ENCODE assay signal across 21 mouse cellular contexts in the genomic region with DNA sequence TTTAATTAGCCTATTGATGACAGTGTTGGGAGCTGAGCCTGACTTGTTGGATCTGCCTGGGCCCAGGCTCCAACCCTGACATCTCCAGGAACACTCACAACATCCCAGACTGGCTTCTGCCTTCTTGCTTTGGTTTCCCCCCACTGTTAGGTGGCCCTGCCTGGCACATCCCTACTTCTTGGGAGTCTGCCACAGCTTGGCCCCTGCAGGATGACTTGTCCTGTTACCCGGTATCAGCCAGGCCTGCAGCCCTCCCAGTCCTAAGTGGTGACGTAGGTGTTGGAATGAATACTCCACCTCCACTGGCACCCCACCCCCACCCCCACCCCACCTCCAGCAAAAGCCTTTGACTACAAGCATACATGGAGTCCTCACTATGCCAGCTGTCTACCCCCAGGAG. TPM values are rescaled to one million over a fixed set of nuclear protein-coding genes. Genes with fewer than 3 reads are reported as not detected.
A peak's percentile ranks its signal among the peaks of the same experiment; 100 is the strongest.
DNase-seq lines count a peak whose midpoint lies in the region; ATAC-seq lines count a peak whose summit lies in the region.
"Had no signal": no experiment of that assay in that cellular context is flagged by ENCODE, and none has a peak within 500 bp of the region (broad histone marks: within the 10 kb centered on the region; RNA-seq: fewer than 3 reads in every experiment).

No protein-coding gene starts in this region.

- H3K36me3 ChIP-seq in heart, embryonic 10.5 days, result no peaks in the 10 kb centered on the region
- H3K36me3 ChIP-seq in heart, embryonic 11.5 days (ENCODE audit: control insufficient read depth, insufficient read depth, low read length), result no peaks in the 10 kb centered on the region
- no peaks in the 10 kb centered on the region for H3K36me3 ChIP-seq in neural tube, embryonic 13.5 days
- H3K36me3 ChIP-seq: embryonic facial prominence, embryonic 10.5 days; lung, embryonic 15.5 days had no signal

- H3K4me2 ChIP-seq in heart, embryonic 11.5 days, result no peak overlapping the region
- H3K4me2 ChIP-seq in neural tube, embryonic 13.5 days, result no peak overlapping the region
- H3K4me2 ChIP-seq: lung, embryonic 15.5 days had no signal

- 0 out of 2 replicates have a peak overlapping the region, but pooled peaks have one; percentile 36 for H3K27ac ChIP-seq in heart, embryonic 10.5 days
- no peak overlapping the region for H3K27ac ChIP-seq in heart, embryonic 11.5 days (ENCODE audit: low read depth, low read length)
- H3K27ac ChIP-seq in neural tube, embryonic 13.5 days (replicated peaks), result peak overlapping the region; percentile 52; the same call in 1 of the 2 replicates
- H3K27ac ChIP-seq: heart, adult 2 months; layer of hippocampus, adult 2 months; liver, embryonic 14.5 days; lung, embryonic 15.5 days had no signal

- WGBS in heart, embryonic 10.5 days, result 51% methylated on average over 2 of the region's 2 CpGs
- 37% methylated on average over 2 of the region's 2 CpGs for WGBS in heart, embryonic 11.5 days (ENCODE audit: insufficient replicate concordance)
- WGBS in neural tube, embryonic 13.5 days, result 82% methylated on average over 2 of the region's 2 CpGs

- peaks cover 33% of the 10 kb centered on the region for H3K4me1 ChIP-seq in heart, embryonic 10.5 days
- peaks cover 14% of the 10 kb centered on the region for H3K4me1 ChIP-seq in heart, embryonic 11.5 days (ENCODE audit: control insufficient read depth, insufficient read depth, low read length)
- H3K4me1 ChIP-seq in neural tube, embryonic 13.5 days (replicated peaks), result peaks cover 2% of the 10 kb centered on the region; the same call in 1 of the 2 replicates

- H3K9me3 ChIP-seq in heart, embryonic 10.5 days, result no peaks in the 10 kb centered on the region
- H3K9me3 ChIP-seq in heart, embryonic 11.5 days (replicated peaks; ENCODE audit: control insufficient read depth, low read length), result no peaks in the 10 kb centered on the region
- H3K9me3 ChIP-seq in neural tube, embryonic 13.5 days, result no peaks in the 10 kb centered on the region
- H3K9me3 ChIP-seq: embryonic facial prominence, embryonic 10.5 days; lung, embryonic 15.5 days had no signal

- DNase-seq in heart, embryonic 10.5 days (ENCODE audit: low spot score), result no peak
- peak; percentile 15 to 20 for DNase-seq in layer of hippocampus, postnatal 10 days (ENCODE audit: low spot score in 2 of 2)
- DNase-seq in layer of hippocampus, adult 18-20 months (ENCODE audit: low spot score in 2 of 2), result no peak
- no peak for DNase-seq in neural tube, embryonic 10.5 days (ENCODE audit: extremely low spot score, low spot score)
- DNase-seq in kidney, adult 9 months, result no peak
- DNase-seq: adrenal gland, postnatal 36 days; cerebellum, adult 9-10 months; gastrocnemius, postnatal 36 days; heart, adult 2 months; heart, postnatal 10 days; kidney, adult 2 months; kidney, postnatal 14 days; layer of hippocampus, postnatal 36 days; lung, postnatal 4 days had no signal

- no peak for ATAC-seq in heart, embryonic 11.5 days (replicated peaks; ENCODE audit: insufficient number of reproducible peaks, low FRiP score, low TSS enrichment)
- ATAC-seq in neural tube, embryonic 13.5 days (ENCODE audit: low read depth), result peak; percentile 12; the same call in 1 of the 2 replicates
- ATAC-seq: Patski had no signal

- H3K4me3 ChIP-seq in heart, embryonic 10.5 days, result no peak overlapping the region
- H3K4me3 ChIP-seq in heart, embryonic 11.5 days (ENCODE audit: low read depth, low read length), result no peak overlapping the region
- no peak overlapping the region for H3K4me3 ChIP-seq in neural tube, embryonic 13.5 days
- H3K4me3 ChIP-seq: embryonic facial prominence, embryonic 10.5 days; heart, adult 2 months; layer of hippocampus, adult 2 months; lung, embryonic 15.5 days had no signal

- no peak overlapping the region for H3K9ac ChIP-seq in heart, embryonic 11.5 days (ENCODE audit: low read depth, low read length)
- no peak overlapping the region for H3K9ac ChIP-seq in neural tube, embryonic 13.5 days
- H3K9ac ChIP-seq: liver, embryonic 14.5 days; lung, embryonic 15.5 days had no signal

- H3K27me3 ChIP-seq in heart, embryonic 10.5 days (ENCODE audit: insufficient read depth, poor library complexity, severe bottlenecking), result peaks cover 30% of the 10 kb centered on the region
- no peaks in the 10 kb centered on the region for H3K27me3 ChIP-seq in heart, embryonic 11.5 days (ENCODE audit: control insufficient read depth, insufficient read depth, low read length)
- no peaks in the 10 kb centered on the region for H3K27me3 ChIP-seq in neural tube, embryonic 13.5 days
- H3K27me3 ChIP-seq: lung, embryonic 15.5 days; Patski had no signal

RNA-seq across cellular contexts. Expression of a gene that starts 7.7 kb away (rescaled TPM):
- polyA plus RNA-seq in heart, embryonic 10.5 days (2016; fragmentation: Nextera tagmentation; extraction: Ambion mirVana), result 18.1 and 18.3 TPM in 2 replicates
- polyA plus RNA-seq in heart, embryonic 11.5 days (2014; fragmentation: Nextera tagmentation; extraction: Ambion mirVana), result 14.3 TPM in 2 replicates
- 1 to 10 TPM; 3.6 to 5.0 TPM for total RNA-seq in layer of hippocampus, postnatal 10 days (2021)
- 1 to 10 TPM; 2.6 to 2.8 TPM for total RNA-seq in layer of hippocampus, adult 18-20 months (2021)
- polyA plus RNA-seq in neural tube, embryonic 13.5 days (2015; fragmentation: Nextera tagmentation; extraction: Ambion mirVana), result 3.7 and 3.8 TPM in 2 replicates

Comparison
In these comparisons a context has a peak if more than half of its experiments do, and no peak if none do; other contexts are left out.
1. DNase-seq: peak in layer of hippocampus, postnatal 10 days (2 of 2); none in heart, embryonic 10.5 days (single experiment), layer of hippocampus, adult 18-20 months (0 of 2), neural tube, embryonic 10.5 days (single experiment) and kidney, adult 9 months (single experiment).